Mouse (Mus musculus): ENCODE measurements around the gene Orm3. TPM values are rescaled to one million over a fixed set of nuclear protein-coding genes. Genes with fewer than 3 reads are reported as not detected.

Orm3 gene
- not detected for total RNA-seq (2022)

GRCm38 (mm10) chr4:63355877-63356665, at the start of gene Orm3:
Orm3 (plus strand) TSS chr4:63356162.
- no peak for DNase-seq (ENCODE audit: low spot score in 2 of 2)

- peak; percentile 67 to 91 for DNase-seq (ENCODE audit: low spot score in 2 of 2)
These were observed 48.5 kb upstream of the Orm3 start for GRCm38 (mm10) chr4:63307175-63308062.

GRCm38 (mm10) chr4:63308316-63308715, 47.6 kb upstream of the Orm3 start:
- DNase-seq (ENCODE audit: low spot score in 2 of 2) = no peak

- no peak for DNase-seq (ENCODE audit: low spot score in 2 of 2)
These were observed 45.6 kb upstream of the Orm3 start for GRCm38 (mm10) chr4:63310247-63310855.

- DNase-seq (ENCODE audit: low spot score in 2 of 2) = no peak
These were observed 44.5 kb upstream of the Orm3 start for GRCm38 (mm10) chr4:63311426-63311825.

- DNase-seq (ENCODE audit: low spot score in 2 of 2) = no peak
These were observed 41.9 kb upstream of the Orm3 start for GRCm38 (mm10) chr4:63314063-63314462.

- peak in 1 of 2 experiments; percentile 34 for DNase-seq (ENCODE audit: low spot score in 2 of 2)
These were observed 39.8 kb upstream of the Orm3 start for GRCm38 (mm10) chr4:63316076-63316746.

- peak in 1 of 2 experiments; percentile 64 for DNase-seq (ENCODE audit: low spot score in 2 of 2)
These were observed 36.4 kb upstream of the Orm3 start for GRCm38 (mm10) chr4:63319566-63319965.

- DNase-seq (ENCODE audit: low spot score in 2 of 2) = no peak
These were observed 32.6 kb upstream of the Orm3 start for GRCm38 (mm10) chr4:63323275-63323815.

GRCm38 (mm10) chr4:63333403-63333802, 22.6 kb upstream of the Orm3 start:
- DNase-seq (ENCODE audit: low spot score in 2 of 2) = no peak

- DNase-seq (ENCODE audit: low spot score in 2 of 2) = no peak
These were observed 17.4 kb upstream of the Orm3 start for GRCm38 (mm10) chr4:63338414-63339076.

GRCm38 (mm10) chr4:63342491-63342890, 13.5 kb upstream of the Orm3 start:
- DNase-seq (ENCODE audit: low spot score in 2 of 2) = no peak

GRCm38 (mm10) chr4:63343608-63344007, 12.4 kb upstream of the Orm3 start:
- no peak for DNase-seq (ENCODE audit: low spot score in 2 of 2)

GRCm38 (mm10) chr4:63344295-63344694, 11.7 kb upstream of the Orm3 start, which contains the start of gene Orm1:
Orm1 (plus strand) TSS chr4:63344560.
- no peak for DNase-seq (ENCODE audit: low spot score in 2 of 2)

GRCm38 (mm10) chr4:63345261-63345660, 10.7 kb upstream of the Orm3 start:
- DNase-seq (ENCODE audit: low spot score in 2 of 2) = no peak

- DNase-seq (ENCODE audit: low spot score in 2 of 2) = no peak
These were observed 9.3 kb upstream of the Orm3 start for GRCm38 (mm10) chr4:63346659-63347058.

- no peak for DNase-seq (ENCODE audit: low spot score in 2 of 2)
These were observed 7.4 kb upstream of the Orm3 start for GRCm38 (mm10) chr4:63348524-63348923.

- DNase-seq (ENCODE audit: low spot score in 2 of 2) = no peak
These were observed 1.1 kb downstream of the Orm3 start for GRCm38 (mm10) chr4:63356981-63357570.

GRCm38 (mm10) chr4:63359861-63360260, 3.9 kb downstream of the Orm3 start:
- no peak for DNase-seq (ENCODE audit: low spot score in 2 of 2)

GRCm38 (mm10) chr4:63362150-63362549, 6.2 kb downstream of the Orm3 start, which contains the start of gene Orm2:
Orm2 (plus strand) TSS chr4:63362449.
- DNase-seq (ENCODE audit: low spot score in 2 of 2) = no peak
